ENCODE assay signal across 16 mouse cellular contexts in genomic region chr15:102147674-102148402, GRCm38 (mm10). TPM values are rescaled to one million over a fixed set of nuclear protein-coding genes. Genes with fewer than 3 reads are reported as not detected.
DNase-seq lines count a peak whose midpoint lies in the region; ATAC-seq lines count a peak whose summit lies in the region.
"Had no signal": no experiment of that assay in that cellular context is flagged by ENCODE, and none has a peak within 500 bp of the region (broad histone marks: within the 10 kb centered on the region; RNA-seq: fewer than 3 reads in every experiment).

No protein-coding gene starts in this region.

- H3K27me3 ChIP-seq in kidney, embryonic 14.5 days (ENCODE audit: control insufficient read depth, insufficient read depth, low read length) = peaks cover 13% of the 10 kb centered on the region
- peaks cover 25% of the 10 kb centered on the region for H3K27me3 ChIP-seq in midbrain, embryonic 11.5 days (ENCODE audit: control insufficient read depth, insufficient read depth, low read length)
- peaks cover 27% of the 10 kb centered on the region for H3K27me3 ChIP-seq in midbrain, embryonic 15.5 days (replicated peaks)
- peaks cover 42% of the 10 kb centered on the region for H3K27me3 ChIP-seq in embryonic facial prominence, embryonic 10.5 days (replicated peaks; ENCODE audit: low read depth, poor library complexity, severe bottlenecking)

- DNase-seq in kidney, adult 8-10 months = no peak
- DNase-seq in midbrain, embryonic 11.5 days (ENCODE audit: low spot score, missing footprints) = peak; percentile 65
- DNase-seq in embryonic facial prominence, embryonic 10.5 days (ENCODE audit: low spot score) = no peak
- DNase-seq in MN1 (ENCODE audit: low spot score) = no peak
- DNase-seq in Muller cell, postnatal 12 days (ENCODE audit: inconsistent ontology term) = no peak
- DNase-seq: adrenal gland, postnatal 14 days; gastrocnemius, postnatal 36 days; lung, adult 2 months; right cerebral cortex, postnatal 14 days; thymus, adult 18-20 months had no signal

- H3K4me3 ChIP-seq in kidney, embryonic 14.5 days (ENCODE audit: low read length) = no peak overlapping the region
- H3K4me3 ChIP-seq in midbrain, embryonic 11.5 days (ENCODE audit: low read depth, low read length) = no peak overlapping the region
- H3K4me3 ChIP-seq in midbrain, embryonic 15.5 days = no peak overlapping the region
- no peak overlapping the region for H3K4me3 ChIP-seq in embryonic facial prominence, embryonic 10.5 days
- H3K4me3 ChIP-seq: embryonic facial prominence, embryonic 15.5 days; heart, embryonic 15.5 days had no signal

- peak overlapping the region; percentile 18; the same call in 1 of the 2 replicates for H3K9ac ChIP-seq in kidney, embryonic 14.5 days (ENCODE audit: low read depth, low read length)
- H3K9ac ChIP-seq in midbrain, embryonic 11.5 days (ENCODE audit: low read length) = no peak overlapping the region
- H3K9ac ChIP-seq in midbrain, embryonic 15.5 days = no peak overlapping the region
- H3K9ac ChIP-seq: embryonic facial prominence, embryonic 15.5 days; heart, embryonic 15.5 days; hindbrain, embryonic 14.5 days had no signal

- H3K36me3 ChIP-seq in kidney, embryonic 14.5 days (ENCODE audit: control insufficient read depth, insufficient read depth, low read length) = no peaks in the 10 kb centered on the region
- no peaks in the 10 kb centered on the region for H3K36me3 ChIP-seq in midbrain, embryonic 11.5 days (ENCODE audit: control insufficient read depth, insufficient read depth, low read length)
- no peaks in the 10 kb centered on the region for H3K36me3 ChIP-seq in midbrain, embryonic 15.5 days (replicated peaks)
- H3K36me3 ChIP-seq in embryonic facial prominence, embryonic 10.5 days (replicated peaks) = no peaks in the 10 kb centered on the region
- H3K36me3 ChIP-seq: embryonic facial prominence, embryonic 15.5 days; heart, embryonic 15.5 days had no signal

- H3K4me1 ChIP-seq in kidney, embryonic 14.5 days (ENCODE audit: control insufficient read depth, insufficient read depth, low read length) = peaks cover 12% of the 10 kb centered on the region; the same call in 1 of the 2 replicates
- H3K4me1 ChIP-seq in midbrain, embryonic 11.5 days (ENCODE audit: control insufficient read depth, insufficient read depth, low read length) = peaks cover 1% of the 10 kb centered on the region; the same call in 1 of the 2 replicates
- peaks cover 8% of the 10 kb centered on the region; the same call in 1 of the 2 replicates for H3K4me1 ChIP-seq in midbrain, embryonic 15.5 days
- H3K4me1 ChIP-seq in embryonic facial prominence, embryonic 10.5 days = peaks cover 40% of the 10 kb centered on the region

- no peak overlapping the region; the same call in 1 of the 2 replicates for H3K4me2 ChIP-seq in kidney, embryonic 14.5 days (replicated peaks; ENCODE audit: low read depth, low read length)
- no peak overlapping the region for H3K4me2 ChIP-seq in midbrain, embryonic 11.5 days
- no peak overlapping the region for H3K4me2 ChIP-seq in midbrain, embryonic 15.5 days
- H3K4me2 ChIP-seq: embryonic facial prominence, embryonic 15.5 days; heart, embryonic 15.5 days; hindbrain, embryonic 14.5 days had no signal

- H3K27ac ChIP-seq in kidney, embryonic 14.5 days (ENCODE audit: low read depth, low read length) = no peak overlapping the region
- no peak overlapping the region for H3K27ac ChIP-seq in midbrain, embryonic 11.5 days (ENCODE audit: low read depth, low read length)
- no peak overlapping the region for H3K27ac ChIP-seq in midbrain, embryonic 15.5 days
- H3K27ac ChIP-seq in embryonic facial prominence, embryonic 10.5 days (replicated peaks) = 0 out of 2 replicates have a peak overlapping the region, but pooled peaks have one; percentile 10
- H3K27ac ChIP-seq: embryonic facial prominence, embryonic 15.5 days; heart, embryonic 15.5 days; hindbrain, embryonic 14.5 days had no signal

- WGBS in kidney, embryonic 14.5 days = 57% methylated on average over 16 of the region's 16 CpGs
- 73% methylated on average over 16 of the region's 16 CpGs for WGBS in midbrain, embryonic 11.5 days
- 71% methylated on average over 16 of the region's 16 CpGs for WGBS in midbrain, embryonic 15.5 days
- 68% methylated on average over 16 of the region's 16 CpGs for WGBS in embryonic facial prominence, embryonic 10.5 days

- no peak for ATAC-seq in kidney, embryonic 14.5 days (ENCODE audit: low FRiP score, low TSS enrichment)
- ATAC-seq in midbrain, embryonic 11.5 days (ENCODE audit: low FRiP score) = no peak
- no peak for ATAC-seq in midbrain, embryonic 15.5 days (replicated peaks)
- ATAC-seq: forebrain, embryonic 16.5 days had no signal

- H3K9me3 ChIP-seq in kidney, embryonic 14.5 days (ENCODE audit: control insufficient read depth, low read length) = no peaks in the 10 kb centered on the region
- no peaks in the 10 kb centered on the region for H3K9me3 ChIP-seq in midbrain, embryonic 11.5 days (ENCODE audit: control insufficient read depth, low read length)
- H3K9me3 ChIP-seq in midbrain, embryonic 15.5 days = no peaks in the 10 kb centered on the region
- H3K9me3 ChIP-seq in embryonic facial prominence, embryonic 10.5 days = no peaks in the 10 kb centered on the region
- H3K9me3 ChIP-seq: embryonic facial prominence, embryonic 15.5 days; heart, embryonic 15.5 days had no signal

RNA-seq across cellular contexts. Expression of gene Soat2, which starts 2.5 kb away (rescaled TPM):
- 0.11 and 0.28 TPM in 2 replicates for polyA plus RNA-seq in kidney, embryonic 14.5 days (2014; fragmentation: Nextera tagmentation; extraction: Ambion mirVana)
- polyA plus RNA-seq in midbrain, embryonic 11.5 days (2014; fragmentation: Nextera tagmentation; extraction: Ambion mirVana) = not detected in 2 replicates
- 0.15 TPM in 1 of 2 replicates, not detected in the other for polyA plus RNA-seq in midbrain, embryonic 15.5 days (2015; fragmentation: Nextera tagmentation; extraction: Ambion mirVana)
- 0.09 and 0.18 TPM in 2 replicates for polyA plus RNA-seq in embryonic facial prominence, embryonic 10.5 days (2016; fragmentation: Nextera tagmentation; extraction: Ambion mirVana)
- polyA plus RNA-seq: forebrain, embryonic 16.5 days; hindbrain, embryonic 14.5 days had no signal

RNA-seq across cellular contexts. Expression of gene Igfbp6, which starts 3.7 kb away (rescaled TPM):
- polyA plus RNA-seq in kidney, embryonic 14.5 days (2014; fragmentation: Nextera tagmentation; extraction: Ambion mirVana) = 24.0 and 27.1 TPM in 2 replicates
- 0.34 and 0.40 TPM in 2 replicates for polyA plus RNA-seq in midbrain, embryonic 11.5 days (2014; fragmentation: Nextera tagmentation; extraction: Ambion mirVana)
- polyA plus RNA-seq in midbrain, embryonic 15.5 days (2015; fragmentation: Nextera tagmentation; extraction: Ambion mirVana) = 2.6 and 4.3 TPM in 2 replicates
- 0.26 and 0.36 TPM in 2 replicates for polyA plus RNA-seq in embryonic facial prominence, embryonic 10.5 days (2016; fragmentation: Nextera tagmentation; extraction: Ambion mirVana)

RNA-seq across cellular contexts. Expression of gene Spryd3, which starts 11.8 kb away (rescaled TPM):
- 9.0 and 11.1 TPM in 2 replicates for polyA plus RNA-seq in kidney, embryonic 14.5 days (2014; fragmentation: Nextera tagmentation; extraction: Ambion mirVana)
- polyA plus RNA-seq in midbrain, embryonic 11.5 days (2014; fragmentation: Nextera tagmentation; extraction: Ambion mirVana) = 9.8 and 10.5 TPM in 2 replicates
- 78.7 and 80.2 TPM in 2 replicates for polyA plus RNA-seq in midbrain, embryonic 15.5 days (2015; fragmentation: Nextera tagmentation; extraction: Ambion mirVana)
- 12.7 and 13.2 TPM in 2 replicates for polyA plus RNA-seq in embryonic facial prominence, embryonic 10.5 days (2016; fragmentation: Nextera tagmentation; extraction: Ambion mirVana)

RNA-seq across cellular contexts. Expression of gene Tns2, which starts 47.6 kb away (rescaled TPM):
- polyA plus RNA-seq in kidney, embryonic 14.5 days (2014; fragmentation: Nextera tagmentation; extraction: Ambion mirVana) = 39.1 and 46.6 TPM in 2 replicates
- polyA plus RNA-seq in midbrain, embryonic 11.5 days (2014; fragmentation: Nextera tagmentation; extraction: Ambion mirVana) = 7.5 TPM in 2 replicates
- 8.3 and 12.3 TPM in 2 replicates for polyA plus RNA-seq in midbrain, embryonic 15.5 days (2015; fragmentation: Nextera tagmentation; extraction: Ambion mirVana)
- polyA plus RNA-seq in embryonic facial prominence, embryonic 10.5 days (2016; fragmentation: Nextera tagmentation; extraction: Ambion mirVana) = 12.3 and 14.9 TPM in 2 replicates

RNA-seq across cellular contexts. Expression of gene Zfp740, which starts 55.2 kb away (rescaled TPM):
- polyA plus RNA-seq in kidney, embryonic 14.5 days (2014; fragmentation: Nextera tagmentation; extraction: Ambion mirVana) = 30.1 and 59.9 TPM in 2 replicates
- polyA plus RNA-seq in midbrain, embryonic 11.5 days (2014; fragmentation: Nextera tagmentation; extraction: Ambion mirVana) = 58.9 and 61.1 TPM in 2 replicates
- 59.0 and 64.2 TPM in 2 replicates for polyA plus RNA-seq in midbrain, embryonic 15.5 days (2015; fragmentation: Nextera tagmentation; extraction: Ambion mirVana)
- polyA plus RNA-seq in embryonic facial prominence, embryonic 10.5 days (2016; fragmentation: Nextera tagmentation; extraction: Ambion mirVana) = 77.6 and 79.3 TPM in 2 replicates
